Mouse (Mus musculus) brain, adult 2 months (tissue): ENCODE data around the gene Cachd1.

Experiments used
- DNase-seq: peaks from one replicate; pipeline ENCODE4 v3.0.0; 2011; ENCODE audit warnings: low read depth, low spot score

The Cachd1 gene

GRCm38 (mm10) chr4:100990996-100991395 lies 214.5 kb downstream of the Cachd1 start:
- DNase-seq = peak; percentile 34

GRCm38 (mm10) chr4:100992086-100992485 lies 215.6 kb downstream of the Cachd1 start:
- no peak for DNase-seq

- DNase-seq = no peak
Observed at GRCm38 (mm10) chr4:100994442-100995255, 218.2 kb downstream of the Cachd1 start.

- no peak for DNase-seq
Observed at GRCm38 (mm10) chr4:100995617-100996016, 219.1 kb downstream of the Cachd1 start.

- no peak for DNase-seq
Observed at GRCm38 (mm10) chr4:100996060-100996651, 219.7 kb downstream of the Cachd1 start.

GRCm38 (mm10) chr4:100998145-100998544 lies 221.7 kb downstream of the Cachd1 start:
- DNase-seq = peak; percentile 78

- DNase-seq = no peak
Observed at GRCm38 (mm10) chr4:100998906-100999305, 222.4 kb downstream of the Cachd1 start.

- DNase-seq = no peak
Observed at GRCm38 (mm10) chr4:101000622-101001021, 224.1 kb downstream of the Cachd1 start.

- DNase-seq = no peak
Observed at GRCm38 (mm10) chr4:101001073-101001472, 224.6 kb downstream of the Cachd1 start.

- no peak for DNase-seq
Observed at GRCm38 (mm10) chr4:101002961-101003360, 226.5 kb downstream of the Cachd1 start.

GRCm38 (mm10) chr4:101008362-101008769 lies 231.9 kb downstream of the Cachd1 start:
- no peak for DNase-seq

- no peak for DNase-seq
Observed at GRCm38 (mm10) chr4:101009092-101009491, 232.6 kb downstream of the Cachd1 start.

GRCm38 (mm10) chr4:101017806-101018205 lies 241.3 kb downstream of the Cachd1 start:
- no peak for DNase-seq

GRCm38 (mm10) chr4:101020596-101020995 lies 244.1 kb downstream of the Cachd1 start, which contains the start of gene Gm10577:
Gene Gm10577 (minus strand): TSS chr4:101020696.
- no peak for DNase-seq

- peak; percentile 74 for DNase-seq
Observed at GRCm38 (mm10) chr4:101026566-101026965, 250.1 kb downstream of the Cachd1 start.

GRCm38 (mm10) chr4:101026995-101027394 lies 250.5 kb downstream of the Cachd1 start:
- DNase-seq = peak; percentile 59

- DNase-seq = no peak
Observed at GRCm38 (mm10) chr4:101027852-101028411, 251.5 kb downstream of the Cachd1 start.

- no peak for DNase-seq
Observed at GRCm38 (mm10) chr4:101033047-101033446, 256.6 kb downstream of the Cachd1 start.

- DNase-seq = no peak
Observed at GRCm38 (mm10) chr4:101035131-101035530, 258.7 kb downstream of the Cachd1 start.

- DNase-seq = peak; percentile 81
Observed at GRCm38 (mm10) chr4:101037156-101037555, 260.7 kb downstream of the Cachd1 start.

GRCm38 (mm10) chr4:101043691-101044090 lies 267.2 kb downstream of the Cachd1 start:
- no peak for DNase-seq

GRCm38 (mm10) chr4:101044149-101044548 lies 267.7 kb downstream of the Cachd1 start:
- no peak for DNase-seq

GRCm38 (mm10) chr4:101046576-101046975 lies 270.1 kb downstream of the Cachd1 start:
- DNase-seq = no peak
